Mouse (Mus musculus) cortical plate, adult 2 months (tissue): ENCODE measurements around the gene Fthl17c.
"Not testable (repeated sequence)": the region's sequence is repeated elsewhere in the genome, so short reads cannot be mapped to it uniquely, and the experiment has no call there.

Experiments
- CTCF ChIP-seq: fragments of 200-500 bp; IDR thresholded peaks from 2 replicates; pipeline ENCODE4 v1.5.1; 2011; ENCODE audit warnings: mild to moderate bottlenecking, control low read depth, low read length; ENCODE audit not compliant: insufficient read depth; ENCODE audit errors: extremely low read depth
- POLR2A ChIP-seq: fragments of 200-500 bp; IDR thresholded peaks from 2 replicates; pipeline ENCODE4 v1.6.1; 2011; ENCODE audit warnings: mild to moderate bottlenecking, low read length, control low read depth; ENCODE audit not compliant: insufficient read depth; ENCODE audit errors: extremely low read depth

GRCm38 (mm10) chrX:8962875-8963274 lies 13.5 kb downstream of the Fthl17c start, which contains the start of gene Fthl17b:
- not testable (repeated sequence) for TF ChIP-seq CTCF, POLR2A
